Mouse (Mus musculus) embryonic facial prominence, embryonic 10.5 days (tissue): Measurements from ENCODE around the gene Nell1. TPM values are rescaled to one million over a fixed set of nuclear protein-coding genes. Genes with fewer than 3 reads are reported as not detected.

Experiments
- DNase-seq: peaks from one replicate; pipeline ENCODE4 v3.0.0-alpha.2; 2017; ENCODE audit warnings: low spot score
- H3K27ac ChIP-seq: fragments of 300-500 bp; sonication (generic); replicated peaks from 2 replicates; pipeline ENCODE4 v1.5.1; 2016; ENCODE audit warnings: mild to moderate bottlenecking
- H3K27me3 ChIP-seq: fragments of 300-500 bp; sonication (generic); replicated peaks from 2 replicates; pipeline ENCODE4 v1.6.1; 2016; ENCODE audit warnings: low read depth, mild to moderate bottlenecking; ENCODE audit not compliant: poor library complexity, severe bottlenecking
- H3K36me3 ChIP-seq: fragments of 300-500 bp; sonication (generic); replicated peaks from 2 replicates; pipeline ENCODE4 v1.6.1; 2016; ENCODE audit warnings: mild to moderate bottlenecking, moderate library complexity
- H3K4me1 ChIP-seq: fragments of 300-500 bp; sonication (generic); 2 replicates; pipeline ENCODE4 v1.6.1; 2016
- H3K4me3 ChIP-seq: fragments of 300-500 bp; sonication (generic); 2 replicates; pipeline ENCODE4 v1.5.1; 2016; ENCODE audit warnings: mild to moderate bottlenecking, moderate library complexity
- H3K9me3 ChIP-seq: fragments of 300-500 bp; sonication (generic); 2 replicates; pipeline ENCODE4 v1.6.1; 2016; ENCODE audit warnings: mild to moderate bottlenecking
- WGBS: fragments of 180-500 bp; shearing (Covaris S2); methylation state at CpG from one replicate; pipeline ENCODE4 v1.1.7; 2016; 5-methylcytosine and 5-hydroxymethylcytosine counted together
- polyA plus RNA-seq: library from polyadenylated mRNA; unstranded; fragments of >200 nt; fragmentation: Nextera tagmentation; extraction: Ambion mirVana; gene quantifications from 2 replicates; pipeline ENCODE4 v1.2.1, GENCODE M21; 2016

Gene Nell1
- polyA plus RNA-seq, 1 experiment from 2014 or later = 0.76 TPM

GRCm38 (mm10) chr7:50514830-50515229 lies 540.2 kb downstream of the Nell1 start:
- WGBS = 88% methylated on average over 3 of the region's 3 CpGs
- Histone ChIP-seq H3K27ac (no peak overlapping the region), H3K4me1 (no peaks in the 10 kb centered on the region)

GRCm38 (mm10) chr7:50516681-50517080 lies 542.0 kb downstream of the Nell1 start:
- Histone ChIP-seq H3K27ac (no peak overlapping the region), H3K9me3 (no peaks in the 10 kb centered on the region), H3K27me3 (no peaks in the 10 kb centered on the region), H3K4me3 (no peak overlapping the region), H3K36me3 (no peaks in the 10 kb centered on the region), H3K4me1 (no peaks in the 10 kb centered on the region)
- WGBS = 84% methylated on average over 3 of the region's 3 CpGs
- DNase-seq = no peak

More at GRCm38 (mm10) chr7:50514830-50515229, 540.2 kb downstream of the Nell1 start:
- no peaks in the 10 kb centered on the region for H3K27me3 ChIP-seq
- no peaks in the 10 kb centered on the region for H3K36me3 ChIP-seq
- H3K9me3 ChIP-seq = no peaks in the 10 kb centered on the region
- H3K4me3 ChIP-seq = no peak overlapping the region
- no peak for DNase-seq

- Histone ChIP-seq H3K27me3 (no peaks in the 10 kb centered on the region), H3K27ac (no peak overlapping the region), H3K9me3 (no peaks in the 10 kb centered on the region), H3K4me1 (no peaks in the 10 kb centered on the region), H3K4me3 (no peak overlapping the region), H3K36me3 (no peaks in the 10 kb centered on the region)
- WGBS = 52% methylated on average over 5 of the region's 5 CpGs
- DNase-seq = no peak
Observed at GRCm38 (mm10) chr7:50543373-50543772, 568.7 kb downstream of the Nell1 start.

- H3K27me3 ChIP-seq = no peaks in the 10 kb centered on the region
- DNase-seq = no peak
- H3K36me3 ChIP-seq = no peaks in the 10 kb centered on the region
- H3K9me3 ChIP-seq = no peaks in the 10 kb centered on the region
- no peak overlapping the region for H3K27ac ChIP-seq
- H3K4me1 ChIP-seq = no peaks in the 10 kb centered on the region
- 79% methylated on average over 3 of the region's 3 CpGs for WGBS
- no peak overlapping the region for H3K4me3 ChIP-seq
Observed at GRCm38 (mm10) chr7:50549572-50549971, 574.9 kb downstream of the Nell1 start.

- Histone ChIP-seq H3K27ac (no peak overlapping the region), H3K4me3 (no peak overlapping the region), H3K9me3 (no peaks in the 10 kb centered on the region), H3K36me3 (no peaks in the 10 kb centered on the region), H3K4me1 (no peaks in the 10 kb centered on the region), H3K27me3 (no peaks in the 10 kb centered on the region)
- WGBS = 76% methylated on average over 4 of the region's 4 CpGs
- no peak for DNase-seq
Observed at GRCm38 (mm10) chr7:50551426-50551825, 576.8 kb downstream of the Nell1 start.

GRCm38 (mm10) chr7:50562708-50563107 lies 588.0 kb downstream of the Nell1 start:
- no peak overlapping the region for H3K27ac ChIP-seq
- no peak overlapping the region for H3K4me3 ChIP-seq
- H3K27me3 ChIP-seq = no peaks in the 10 kb centered on the region
- WGBS = 89% methylated on average over 3 of the region's 3 CpGs
- H3K4me1 ChIP-seq = no peaks in the 10 kb centered on the region
- no peak for DNase-seq
- H3K36me3 ChIP-seq = no peaks in the 10 kb centered on the region
- no peaks in the 10 kb centered on the region for H3K9me3 ChIP-seq

- Histone ChIP-seq H3K4me3 (no peak overlapping the region), H3K9me3 (no peaks in the 10 kb centered on the region), H3K27ac (no peak overlapping the region), H3K4me1 (no peaks in the 10 kb centered on the region), H3K36me3 (no peaks in the 10 kb centered on the region), H3K27me3 (no peaks in the 10 kb centered on the region)
- WGBS = 78% methylated on average over 7 of the region's 7 CpGs
- DNase-seq = no peak
Observed at GRCm38 (mm10) chr7:50573841-50574240, 599.2 kb downstream of the Nell1 start.

GRCm38 (mm10) chr7:50588642-50589424 lies 614.2 kb downstream of the Nell1 start:
- no peak overlapping the region for H3K4me3 ChIP-seq
- 74% methylated on average over 8 of the region's 8 CpGs for WGBS
- H3K9me3 ChIP-seq = no peaks in the 10 kb centered on the region
- no peak for DNase-seq
- H3K36me3 ChIP-seq = no peaks in the 10 kb centered on the region
- H3K27me3 ChIP-seq = no peaks in the 10 kb centered on the region
- no peak overlapping the region for H3K27ac ChIP-seq
- H3K4me1 ChIP-seq = no peaks in the 10 kb centered on the region

- Histone ChIP-seq H3K36me3 (no peaks in the 10 kb centered on the region), H3K4me1 (no peaks in the 10 kb centered on the region), H3K27me3 (no peaks in the 10 kb centered on the region), H3K27ac (no peak within 1 kb of the TSS), H3K9me3 (no peaks in the 10 kb centered on the region), H3K4me3 (no peak within 1 kb of the TSS)
- WGBS = 73% methylated on average over 3 of the region's 3 CpGs
- no peak for DNase-seq
Observed at GRCm38 (mm10) chr7:50598890-50599289, 624.2 kb downstream of the Nell1 start, which contains the start of gene 4933405O20Rik. 4933405O20Rik (plus strand) TSS chr7:50599190.

GRCm38 (mm10) chr7:50614101-50614500 lies 639.4 kb downstream of the Nell1 start:
- Histone ChIP-seq H3K9me3 (no peaks in the 10 kb centered on the region), H3K4me1 (no peaks in the 10 kb centered on the region), H3K4me3 (no peak overlapping the region), H3K27ac (no peak overlapping the region), H3K27me3 (no peaks in the 10 kb centered on the region), H3K36me3 (no peaks in the 10 kb centered on the region)
- DNase-seq = no peak
- WGBS = 79% methylated on average over 2 of the region's 2 CpGs

- Histone ChIP-seq H3K27me3 (no peaks in the 10 kb centered on the region), H3K36me3 (no peaks in the 10 kb centered on the region), H3K9me3 (no peaks in the 10 kb centered on the region), H3K4me1 (no peaks in the 10 kb centered on the region), H3K27ac (no peak overlapping the region), H3K4me3 (no peak overlapping the region)
- no peak for DNase-seq
- WGBS = 65% methylated on average over 3 of the region's 3 CpGs
Observed at GRCm38 (mm10) chr7:50629186-50629585, 654.5 kb downstream of the Nell1 start.

GRCm38 (mm10) chr7:50633147-50633546 lies 658.5 kb downstream of the Nell1 start:
- no peak overlapping the region for H3K4me3 ChIP-seq
- H3K4me1 ChIP-seq = no peaks in the 10 kb centered on the region
- no peak overlapping the region for H3K27ac ChIP-seq
- WGBS = 75% methylated on average over 2 of the region's 2 CpGs
- no peaks in the 10 kb centered on the region for H3K9me3 ChIP-seq
- no peaks in the 10 kb centered on the region for H3K36me3 ChIP-seq
- H3K27me3 ChIP-seq = no peaks in the 10 kb centered on the region
- DNase-seq = no peak

- Histone ChIP-seq H3K27ac (no peak overlapping the region), H3K4me3 (no peak overlapping the region), H3K4me1 (no peaks in the 10 kb centered on the region), H3K36me3 (no peaks in the 10 kb centered on the region), H3K9me3 (no peaks in the 10 kb centered on the region), H3K27me3 (no peaks in the 10 kb centered on the region)
- 73% methylated on average over 4 of the region's 4 CpGs for WGBS
- no peak for DNase-seq
Observed at GRCm38 (mm10) chr7:50672266-50672665, 697.6 kb downstream of the Nell1 start.
